Mouse (Mus musculus) MEL (cell line): Measurements from ENCODE around the gene Foxd3.

Experiments
- CHD2 ChIP-seq: IDR thresholded peaks from 2 replicates; pipeline ENCODE4 v1.6.1; 2011; ENCODE audit warnings: low read length, improper control_type of control experiment
- CTCF ChIP-seq, 3 experiments: IDR thresholded peaks in 2 of 3; conservative IDR thresholded peaks in 1 of 3; 2 replicates each; pipeline ENCODE4 v1.5.1; 2011 to 2012; ENCODE audit warnings: low read length in 3 of 3, low read depth in 2 of 3, mild to moderate bottlenecking in 2 of 3, improper control_type of control experiment in 1 of 3, inconsistent platforms in 1 of 3, mixed read lengths in 1 of 3, moderate library complexity in 1 of 3; ENCODE audit not compliant: control insufficient read depth in 1 of 3, insufficient read depth in 1 of 3, poor library complexity in 1 of 3, severe bottlenecking in 1 of 3
- EP300 ChIP-seq, 2 experiments: IDR thresholded peaks; 2 replicates each; pipeline ENCODE4 v1.6.1; 2011; ENCODE audit warnings: improper control_type of control experiment in 2 of 2, low read length in 2 of 2, low read depth in 1 of 2, mild to moderate bottlenecking in 1 of 2
- GABPA ChIP-seq: IDR thresholded peaks from 2 replicates; pipeline ENCODE4 v1.6.1; 2012; ENCODE audit warnings: low read depth, mild to moderate bottlenecking, inconsistent platforms, low read length, improper control_type of control experiment, moderate library complexity
- HCFC1 ChIP-seq: IDR thresholded peaks from 2 replicates; pipeline ENCODE4 v1.6.1; 2012; ENCODE audit warnings: low read depth, mild to moderate bottlenecking, inconsistent platforms, low read length, improper control_type of control experiment, moderate library complexity
- MAZ ChIP-seq: IDR thresholded peaks from 2 replicates; pipeline ENCODE4 v1.6.1; 2012; ENCODE audit warnings: low read depth, mild to moderate bottlenecking, inconsistent platforms, low read length, improper control_type of control experiment
- MYB ChIP-seq: IDR thresholded peaks from 2 replicates; pipeline ENCODE4 v1.6.1; 2011; ENCODE audit warnings: mild to moderate bottlenecking, low read depth, low read length, improper control_type of control experiment
- POLR2A ChIP-seq, 2 experiments: IDR thresholded peaks; 2 replicates each; pipeline ENCODE4 v1.6.1; 2011 to 2012; ENCODE audit warnings: low read length in 2 of 2, mild to moderate bottlenecking in 2 of 2, control low read depth in 1 of 2, improper control_type of control experiment in 1 of 2, low read depth in 1 of 2, moderate library complexity in 1 of 2; ENCODE audit not compliant: control insufficient read depth in 1 of 2, insufficient read depth in 1 of 2, poor library complexity in 1 of 2
- RAD21 ChIP-seq: IDR thresholded peaks from 2 replicates; pipeline ENCODE4 v1.6.1; 2011; ENCODE audit warnings: mild to moderate bottlenecking, low read depth, low read length, improper control_type of control experiment
- SIN3A ChIP-seq: IDR thresholded peaks from 2 replicates; pipeline ENCODE4 v1.6.1; 2012; ENCODE audit warnings: low read length, improper control_type of control experiment, inconsistent platforms

DNA sequence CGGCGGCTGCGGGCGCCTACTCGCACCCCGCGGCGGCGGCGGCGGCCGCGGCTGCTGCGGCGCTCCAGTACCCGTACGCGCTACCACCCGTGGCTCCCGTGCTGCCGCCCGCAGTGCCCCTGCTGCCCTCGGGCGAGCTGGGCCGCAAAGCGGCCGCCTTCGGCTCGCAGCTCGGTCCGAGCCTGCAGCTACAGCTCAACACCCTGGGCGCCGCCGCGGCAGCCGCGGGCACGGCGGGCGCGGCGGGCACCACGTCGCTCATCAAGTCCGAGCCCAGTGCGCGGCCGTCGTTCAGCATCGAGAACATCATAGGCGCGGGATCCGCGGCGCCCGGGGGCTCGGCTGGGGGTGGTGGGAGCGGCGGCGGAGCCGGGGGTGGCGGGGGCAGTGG, 1.3 kb downstream of the Foxd3 start:
- TF ChIP-seq POLR2A (IDR thresholded peaks at IDR 0.05; ENCODE audit: control insufficient read depth in 1 of 2, insufficient read depth in 1 of 2, low read depth in 1 of 2, low read length in 2 of 2, poor library complexity in 1 of 2) (no peak), SIN3A (no peak), RAD21 (no peak), CTCF (IDR thresholded peaks at IDR 0.05 in 2 of 3, conservative IDR thresholded peaks at IDR 0.05 in 1 of 3; ENCODE audit: control insufficient read depth in 1 of 3, insufficient read depth in 1 of 3, low read depth in 2 of 3, low read length in 3 of 3, poor library complexity in 1 of 3, severe bottlenecking in 1 of 3) (no peak), GABPA (no peak), MYB (no peak), MAZ (no peak), HCFC1 (no peak), EP300 (IDR thresholded peaks at IDR 0.05; ENCODE audit: low read depth in 1 of 2, low read length in 2 of 2) (no peak), CHD2 (no peak)
